Mouse (Mus musculus): Measurements from ENCODE around the gene Actn3.

- TF ChIP-seq CTCF (IDR thresholded peaks at IDR 0.05; ENCODE audit: extremely low read depth, insufficient read length, insufficient replicate concordance, low read depth, low read length) (no peak), POLR2A (IDR thresholded peaks at IDR 0.05; ENCODE audit: low read depth, low read length) (no peak)
Observed at GRCm38 (mm10) chr19:4849800-4850199, 27.9 kb downstream of the Actn3 start.
